Mouse (Mus musculus): ENCODE data around the gene Nppb.

GRCm38 (mm10) chr4:147938148-147939096 lies 47.2 kb upstream of the Nppb start:
- no peak for TF ChIP-seq GATA1 (IDR thresholded peaks at IDR 0.05; ENCODE audit: borderline replicate concordance, low read length)
- TF ChIP-seq FLI1 (IDR thresholded peaks at IDR 0.05; ENCODE audit: low read length), result no peak

Measured in megakaryocyte, embryonic 14.5 days (primary cell).